Mouse (Mus musculus) heart, postnatal 0 days (tissue): ENCODE measurements around the gene Gm49711. TPM values are rescaled to one million over a fixed set of nuclear protein-coding genes. Genes with fewer than 3 reads are reported as not detected.

Experiments
- ATAC-seq: fragments of 200-750 bp; cut with Nextera tagmentation; 2 replicates; pipeline ENCODE4 v1.8.0; 2017; ENCODE audit warnings: low read depth, moderate number of reproducible peaks, moderate library complexity; ENCODE audit not compliant: insufficient read depth
- DNase-seq: peaks from one replicate; pipeline ENCODE4 v3.0.0-alpha.2; 2016; ENCODE audit warnings: low spot score
- H3K27ac ChIP-seq: fragments of 300-500 bp; sonication (generic); 2 replicates; pipeline ENCODE4 v1.5.1; 2014; ENCODE audit warnings: low read depth, mild to moderate bottlenecking
- H3K27me3 ChIP-seq: fragments of 300-500 bp; sonication (generic); 2 replicates; pipeline ENCODE4 v1.6.1; 2014; ENCODE audit warnings: low read length, mixed read lengths; ENCODE audit not compliant: control insufficient read depth, insufficient read depth
- H3K36me3 ChIP-seq: fragments of 300-500 bp; sonication (generic); replicated peaks from 2 replicates; pipeline ENCODE4 v1.6.1; 2014; ENCODE audit warnings: low read length, mixed read lengths; ENCODE audit not compliant: control insufficient read depth, insufficient read depth
- H3K4me1 ChIP-seq: fragments of 300-500 bp; sonication (generic); 2 replicates; pipeline ENCODE4 v1.6.1; 2014; ENCODE audit warnings: antibody characterized with exemption; ENCODE audit not compliant: control insufficient read depth, insufficient read depth
- H3K4me2 ChIP-seq: fragments of 300-500 bp; sonication (generic); 2 replicates; pipeline ENCODE4 v1.6.1; 2014; ENCODE audit warnings: low read depth, mild to moderate bottlenecking, low read length, moderate library complexity
- H3K4me3 ChIP-seq: fragments of 300-500 bp; sonication (generic); 2 replicates; pipeline ENCODE4 v1.5.1; 2014; ENCODE audit warnings: low read depth, low read length
- H3K9ac ChIP-seq: fragments of 300-500 bp; sonication (generic); replicated peaks from 2 replicates; pipeline ENCODE4 v1.6.1; 2014; ENCODE audit warnings: low read depth, low read length, mixed read lengths
- H3K9me3 ChIP-seq: fragments of 300-500 bp; sonication (generic); replicated peaks from 2 replicates; pipeline ENCODE4 v1.6.1; 2016; ENCODE audit warnings: low read length; ENCODE audit not compliant: control insufficient read depth
- CTCF ChIP-seq: IDR thresholded peaks from 2 replicates; pipeline ENCODE4 v1.5.1; 2016; ENCODE audit warnings: antibody characterized with exemption, control low read depth, low read depth
- EP300 ChIP-seq: IDR thresholded peaks from 2 replicates; pipeline ENCODE4 v1.6.1; 2016; ENCODE audit warnings: antibody characterized with exemption, low read depth
- WGBS: fragments of 180-500 bp; shearing (Covaris S2); extraction: QIAGEN DNeasy Blood & Tissue Kit; methylation state at CpG from one replicate; pipeline ENCODE4 v1.1.7; 2014; 5-methylcytosine and 5-hydroxymethylcytosine counted together
- polyA plus RNA-seq: library from polyadenylated mRNA; unstranded; fragments of >200 nt; fragmentation: Nextera tagmentation; extraction: Ambion mirVana; gene quantifications from 2 replicates; pipeline ENCODE4 v1.2.1, GENCODE M21; 2015
- total RNA-seq: library from RNA; depleted of rRNA; stranded (reverse); fragments of >200 nt; gene quantifications from 2 replicates; pipeline ENCODE4 v1.2.3, GENCODE M21; 2014; ENCODE audit warnings: low replicate concordance

Gene Gm49711
- total and polyA plus RNA-seq, 2 experiments from 2014 or later = 0.20 TPM; not detected in 1

- Histone ChIP-seq H3K27me3 (no peaks in the 10 kb centered on the region), H3K9ac (no peak overlapping the region), H3K9me3 (no peaks in the 10 kb centered on the region), H3K27ac (no peak overlapping the region), H3K36me3 (no peaks in the 10 kb centered on the region), H3K4me3 (no peak overlapping the region), H3K4me2 (no peak overlapping the region), H3K4me1 (peaks cover 23% of the 10 kb centered on the region)
- ATAC-seq (peak; percentile 61), DNase-seq (no peak)
- TF ChIP-seq CTCF (no peak), EP300 (no peak)
- 71% methylated on average over 12 of the region's 12 CpGs for WGBS
Observed at GRCm38 (mm10) chr16:92021656-92022400, 36.3 kb upstream of the Gm49711 start.

- DNase-seq = peak; percentile 40
- Histone ChIP-seq H3K9me3 (no peaks in the 10 kb centered on the region), H3K4me2 (peak overlapping the region; percentile 35; the same call in 1 of the 2 replicates), H3K36me3 (no peaks in the 10 kb centered on the region), H3K9ac (no peak overlapping the region), H3K4me3 (no peak overlapping the region), H3K27ac (peak overlapping the region; percentile 28; the same call in 1 of the 2 replicates), H3K27me3 (no peaks in the 10 kb centered on the region), H3K4me1 (peaks cover 23% of the 10 kb centered on the region)
- TF ChIP-seq CTCF (no peak), EP300 (no peak)
- 30% methylated on average over 20 of the region's 20 CpGs for WGBS
- ATAC-seq = 0 out of 2 replicates have a peak, but pooled peaks have one; percentile 31
Observed at GRCm38 (mm10) chr16:92022494-92023283, 35.4 kb upstream of the Gm49711 start.

GRCm38 (mm10) chr16:92033286-92033685, 24.8 kb upstream of the Gm49711 start:
- no peak overlapping the region for H3K4me2 ChIP-seq
- no peak overlapping the region for H3K4me3 ChIP-seq
- ATAC-seq = no peak
- 0 out of 2 replicates have a peak, but pooled peaks cover 3% of the 10 kb centered on the region for H3K4me1 ChIP-seq
- H3K9me3 ChIP-seq = no peaks in the 10 kb centered on the region
- H3K9ac ChIP-seq = no peak overlapping the region
- no peak overlapping the region for H3K27ac ChIP-seq
- H3K36me3 ChIP-seq = no peaks in the 10 kb centered on the region
- TF ChIP-seq CTCF (no peak), EP300 (no peak)
- 83% methylated on average over 3 of the region's 3 CpGs for WGBS
- no peak for DNase-seq
- H3K27me3 ChIP-seq = no peaks in the 10 kb centered on the region

- H3K4me3 ChIP-seq = no peak overlapping the region
- H3K36me3 ChIP-seq = no peaks in the 10 kb centered on the region
- H3K4me1 ChIP-seq = no peaks in the 10 kb centered on the region
- TF ChIP-seq EP300 = no peak
- TF ChIP-seq CTCF = no peak
- H3K9ac ChIP-seq = no peak overlapping the region
- DNase-seq (no peak), ATAC-seq (no peak)
- no peak overlapping the region for H3K4me2 ChIP-seq
- WGBS = 67% methylated on average over 5 of the region's 5 CpGs
- no peaks in the 10 kb centered on the region for H3K9me3 ChIP-seq
- no peaks in the 10 kb centered on the region for H3K27me3 ChIP-seq
- no peak overlapping the region for H3K27ac ChIP-seq
Observed at GRCm38 (mm10) chr16:92034676-92035075, 23.4 kb upstream of the Gm49711 start.

- 52% methylated on average over 8 of the region's 8 CpGs for WGBS
- ATAC-seq (no peak), DNase-seq (no peak)
- Histone ChIP-seq H3K4me1 (no peaks in the 10 kb centered on the region), H3K9ac (no peak overlapping the region), H3K36me3 (no peaks in the 10 kb centered on the region), H3K27me3 (0 out of 2 replicates have a peak, but pooled peaks cover under 1% of the 10 kb centered on the region), H3K4me3 (no peak overlapping the region), H3K9me3 (no peaks in the 10 kb centered on the region), H3K4me2 (no peak overlapping the region), H3K27ac (0 out of 2 replicates have a peak overlapping the region, but pooled peaks have one; percentile 2)
- no peak for TF ChIP-seq CTCF
- TF ChIP-seq EP300 = no peak
Observed at GRCm38 (mm10) chr16:92036701-92037100, 21.4 kb upstream of the Gm49711 start.
